Mouse (Mus musculus): ENCODE data around the gene Cdan1. TPM values are rescaled to one million over a fixed set of nuclear protein-coding genes. Genes with fewer than 3 reads are reported as not detected.

The Cdan1 gene
- total RNA-seq (2021): 10 to 100 TPM; 13.8 to 15.6 TPM
- long read RNA-seq, experiment 1, partial matches to known transcripts: 1 of 4 reads
- long read RNA-seq, experiment 1, other reads (novel, unspliced or antisense): 3 of 4 reads
- long read RNA-seq, experiment 2, partial matches to known transcripts: 2 of 3 reads
- long read RNA-seq, experiment 2, other reads (novel, unspliced or antisense): 1 of 3 reads

DNA sequence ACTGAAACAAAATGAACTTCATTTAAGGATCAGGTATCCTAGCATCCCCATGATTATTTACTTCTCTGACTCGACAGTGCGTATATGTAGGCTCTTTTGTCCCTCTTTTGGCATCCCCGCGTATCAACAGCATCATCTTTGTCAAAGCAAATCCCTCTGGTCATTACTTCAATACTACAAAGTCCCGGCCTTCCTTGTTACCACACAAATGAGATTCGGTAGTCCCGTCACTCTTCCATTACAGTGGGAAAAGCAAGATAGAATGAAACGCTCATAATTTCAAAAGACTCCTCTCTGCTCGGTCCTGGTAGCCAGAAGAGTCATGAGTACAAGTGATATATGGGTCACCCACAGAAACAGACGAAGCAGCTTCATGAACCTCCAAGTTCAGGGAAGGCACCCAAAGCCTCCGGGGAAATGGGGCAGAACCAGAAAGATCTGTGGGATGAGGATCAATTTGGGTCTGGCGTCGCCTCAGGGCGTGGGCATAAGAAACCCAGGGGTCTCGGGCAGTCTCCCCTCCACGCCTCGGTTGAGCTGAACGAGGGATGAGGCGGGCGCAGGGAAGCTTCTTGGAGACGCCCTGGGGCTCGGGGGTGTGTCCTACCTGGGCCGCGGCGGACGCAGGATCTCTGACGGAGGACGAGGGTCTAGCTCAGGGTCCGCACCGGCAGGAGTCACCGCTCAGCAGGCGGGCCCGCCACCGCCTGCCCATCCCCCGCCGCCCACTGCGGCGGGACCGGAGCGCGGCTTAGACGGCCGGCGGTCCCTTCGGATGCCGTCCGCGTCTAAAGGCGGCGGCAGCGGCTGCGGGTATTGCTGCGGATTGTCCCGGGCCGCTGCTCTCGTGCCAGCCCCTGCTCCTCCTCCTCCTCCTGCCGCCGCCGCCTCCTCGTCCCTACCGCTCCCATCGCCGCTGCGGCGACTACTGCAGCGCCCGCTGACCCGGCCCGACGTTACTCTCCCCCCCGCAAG lies at the start of gene Cdan1:
Gene Cdan1, minus strand, starts transcription at position 680 of the 975 bp plus-strand sequence.
- DNase-seq: peak; percentile 53 to 65

DNA sequence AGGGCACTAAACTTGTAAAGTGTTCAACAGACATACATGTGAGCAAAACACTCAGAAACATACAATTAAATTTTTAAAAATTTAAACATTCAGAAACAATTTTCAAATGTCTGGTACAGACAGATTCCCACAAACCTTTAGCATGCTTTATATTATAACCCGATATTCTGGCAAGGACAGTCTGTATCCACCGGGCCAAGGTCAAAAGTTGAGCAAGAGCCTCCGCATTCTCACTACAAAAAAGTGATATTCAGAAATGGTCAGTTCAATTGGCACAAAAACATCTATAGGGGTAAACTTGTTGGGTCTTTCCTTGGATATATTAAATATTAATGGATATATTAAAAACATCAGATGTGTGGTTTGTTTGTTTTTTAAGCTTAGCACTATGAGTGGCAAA lies 46.4 kb upstream of the Cdan1 start:
- peak; percentile 49 to 51 for DNase-seq

DNA sequence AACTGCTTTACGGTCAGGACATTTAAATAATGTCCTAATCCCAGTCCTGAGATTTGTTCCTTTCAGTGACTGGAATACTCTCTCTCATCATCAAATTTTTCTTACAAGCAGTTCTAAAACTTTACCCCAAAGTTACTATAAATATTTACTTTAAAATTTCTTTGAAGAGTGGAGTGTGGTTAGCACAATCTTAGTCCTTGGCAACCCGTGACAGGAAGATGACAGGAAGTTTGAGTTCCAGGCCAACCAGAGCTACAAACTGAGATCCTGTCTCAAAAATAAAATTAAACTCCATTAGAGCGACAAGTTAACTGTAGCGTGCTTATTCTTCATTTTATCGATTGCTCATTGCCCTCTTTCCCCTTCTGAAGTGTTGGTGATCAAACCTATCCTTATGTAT lies 37.7 kb upstream of the Cdan1 start:
- no peak for DNase-seq

DNA sequence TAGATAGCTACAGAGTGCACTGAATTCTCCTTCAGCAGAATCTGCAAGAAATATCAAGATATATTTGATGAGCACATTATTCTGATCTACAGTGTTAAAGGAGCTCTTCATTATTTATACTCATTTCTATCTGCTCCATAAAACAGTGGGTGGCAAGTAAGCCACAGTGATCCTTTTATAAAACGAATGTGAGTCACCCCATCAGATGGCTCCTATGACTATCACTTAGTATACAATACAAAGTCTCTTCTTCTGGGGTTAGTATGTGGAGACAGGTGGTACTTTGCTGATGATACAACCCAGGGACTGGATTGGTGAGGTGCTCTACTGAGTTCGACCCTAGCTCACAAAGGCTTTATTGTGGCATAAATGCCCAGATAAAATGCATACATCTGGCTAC lies 23.3 kb upstream of the Cdan1 start:
- DNase-seq: no peak

DNA sequence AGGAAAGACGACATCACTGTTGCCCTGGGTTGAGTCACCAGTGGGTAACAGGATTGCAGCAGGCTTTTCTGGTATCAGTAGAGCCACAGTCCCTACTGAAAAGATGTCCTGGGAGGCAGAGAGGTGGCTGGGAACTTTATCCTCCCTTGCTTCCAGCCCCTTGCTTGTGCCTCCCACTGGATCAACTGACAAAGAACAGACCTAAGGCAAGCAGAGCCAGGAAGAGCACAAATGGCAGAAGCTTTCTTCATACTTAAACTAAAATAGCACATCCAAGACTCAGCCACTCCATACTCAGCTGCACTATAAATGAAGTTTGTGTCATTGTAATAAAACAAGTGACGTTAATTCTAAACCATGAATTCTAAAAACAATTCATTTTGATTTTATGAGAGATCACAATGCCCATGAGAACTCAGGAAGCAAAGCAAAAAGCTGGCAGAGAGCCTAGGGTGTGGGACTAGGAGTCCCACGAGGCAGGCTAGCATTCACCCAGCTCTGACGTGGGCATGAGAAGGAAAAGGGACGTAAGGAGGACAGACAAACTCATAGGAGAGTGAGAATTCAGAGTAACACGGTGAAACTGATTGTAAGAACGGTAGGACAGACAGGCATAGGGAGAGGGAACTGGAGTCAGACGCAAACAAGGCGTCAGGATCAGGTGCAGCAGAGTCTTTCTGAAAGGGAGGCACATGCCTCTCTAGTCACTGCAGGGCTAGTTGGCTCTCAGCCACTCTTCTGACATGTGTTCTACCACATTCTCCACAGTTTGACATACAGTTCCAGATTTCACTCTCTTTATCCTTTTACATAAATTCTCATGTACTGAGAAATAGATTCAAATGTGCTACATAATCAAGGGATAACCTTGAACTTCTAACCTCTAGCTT lies 21.8 kb upstream of the Cdan1 start:
- peak in 1 of 2 experiments; percentile 36 for DNase-seq

- DNase-seq: peak; percentile 75 to 80
These were observed 17.4 kb upstream of the Cdan1 start for GRCm38 (mm10) chr2:120867336-120867735.

DNA sequence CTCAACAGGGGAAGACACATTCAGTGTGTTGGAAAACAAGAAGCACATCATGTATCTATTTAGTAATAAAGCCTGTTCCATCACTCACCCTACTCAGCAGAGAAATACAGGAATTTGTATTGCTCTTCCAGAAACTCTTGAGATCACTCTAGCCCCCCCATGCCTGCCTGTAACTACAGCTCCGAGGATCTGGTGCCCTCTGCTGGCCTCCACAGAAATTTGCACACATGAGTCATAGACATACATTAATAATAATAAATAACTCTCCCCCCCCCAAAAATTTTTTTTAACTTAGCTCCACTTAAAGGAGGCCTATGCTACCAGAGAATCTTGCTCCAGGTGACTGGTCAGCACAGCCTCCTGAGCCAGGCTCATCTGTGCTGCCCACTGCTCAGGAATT lies 16.6 kb upstream of the Cdan1 start:
- peak; percentile 52 to 58 for DNase-seq

DNA sequence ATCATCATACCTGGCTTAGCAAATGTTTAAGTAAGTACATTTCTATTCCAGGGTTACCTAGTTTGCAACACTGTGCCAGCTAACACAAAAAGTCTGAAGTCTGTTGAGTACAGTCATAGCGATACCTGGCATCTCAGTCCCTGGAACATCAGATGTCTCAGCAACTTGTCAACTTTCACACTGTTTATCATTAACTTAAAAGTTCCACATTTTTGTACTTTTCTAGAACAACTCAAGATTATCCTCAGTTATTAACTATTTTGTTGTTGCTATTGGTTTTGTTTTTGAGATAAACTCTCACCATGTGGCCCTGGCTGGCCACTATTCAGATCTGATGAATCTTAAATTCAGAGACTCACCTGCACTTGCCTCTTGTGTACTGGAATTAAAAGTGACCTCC lies 13.5 kb upstream of the Cdan1 start:
- no peak for DNase-seq

DNA sequence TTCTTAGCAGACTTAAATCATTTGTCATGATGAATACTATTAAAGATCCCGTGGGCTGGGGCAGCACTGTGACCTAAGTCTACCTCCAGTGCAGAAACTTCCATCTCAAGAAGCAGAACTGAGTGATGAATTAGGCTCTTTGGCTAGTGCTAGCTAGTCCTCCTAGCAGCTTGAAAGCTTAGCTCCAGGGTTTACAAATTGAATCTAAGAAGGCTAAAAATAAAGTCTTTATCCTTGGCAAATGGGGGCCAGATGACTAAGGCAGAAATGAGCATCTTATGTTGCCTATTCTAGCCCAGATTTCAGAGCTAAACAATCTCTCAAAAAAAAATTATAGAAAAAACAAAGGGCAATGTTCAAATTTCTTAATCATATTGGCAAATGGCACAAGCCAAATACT lies 10.8 kb upstream of the Cdan1 start:
- DNase-seq: no peak

- no peak for DNase-seq
These were observed 8.2 kb upstream of the Cdan1 start for GRCm38 (mm10) chr2:120858131-120858530.

- DNase-seq: no peak
These were observed 3.2 kb upstream of the Cdan1 start for GRCm38 (mm10) chr2:120853151-120853550.

- DNase-seq: no peak
These were observed 2.7 kb upstream of the Cdan1 start for GRCm38 (mm10) chr2:120852626-120853025.

GRCm38 (mm10) chr2:120850424-120851082 lies 625 bp upstream of the Cdan1 start, which contains the start of gene Ttbk2:
TSS of gene Ttbk2 (minus strand) at chr2:120850604.
- DNase-seq: peak; percentile 98

DNA sequence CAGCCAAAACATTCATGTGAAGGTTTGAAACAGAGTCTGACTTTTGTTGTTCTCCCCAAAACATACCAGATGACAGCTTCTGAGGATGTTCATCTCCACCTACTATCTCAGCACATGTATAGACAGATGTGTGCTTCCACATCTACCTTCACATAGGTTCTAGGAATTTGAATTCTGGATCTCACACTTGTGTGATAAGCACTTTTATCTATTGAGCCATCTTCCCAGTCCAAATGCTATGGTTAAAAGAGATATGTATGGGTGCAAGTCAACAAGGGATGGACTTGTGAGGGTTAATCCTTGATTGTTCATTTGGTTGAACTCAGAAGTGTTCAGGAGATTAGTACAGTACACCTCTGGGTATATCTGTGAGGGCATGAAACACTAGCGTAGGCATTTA lies 4.6 kb downstream of the Cdan1 start:
- DNase-seq: no peak

DNA sequence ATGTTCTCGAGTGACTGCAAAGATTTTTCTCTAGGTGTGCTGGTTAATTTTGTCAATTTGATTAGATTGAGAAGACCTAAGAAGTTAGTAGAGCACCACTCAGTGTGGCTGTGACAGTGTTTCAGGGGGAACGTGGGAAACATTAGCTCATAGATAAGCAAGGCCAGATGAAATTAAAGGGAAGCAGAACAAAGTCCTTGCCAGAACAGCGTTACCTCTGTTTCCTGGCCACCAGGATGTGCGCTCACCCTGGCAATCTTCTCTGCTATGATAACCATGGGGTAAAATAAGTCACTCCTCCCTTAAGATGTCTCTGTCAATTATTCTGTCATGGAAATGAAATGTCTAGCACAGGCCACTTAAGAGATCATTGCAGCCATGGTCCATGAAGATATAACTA lies 5.9 kb downstream of the Cdan1 start:
- no peak for DNase-seq

DNA sequence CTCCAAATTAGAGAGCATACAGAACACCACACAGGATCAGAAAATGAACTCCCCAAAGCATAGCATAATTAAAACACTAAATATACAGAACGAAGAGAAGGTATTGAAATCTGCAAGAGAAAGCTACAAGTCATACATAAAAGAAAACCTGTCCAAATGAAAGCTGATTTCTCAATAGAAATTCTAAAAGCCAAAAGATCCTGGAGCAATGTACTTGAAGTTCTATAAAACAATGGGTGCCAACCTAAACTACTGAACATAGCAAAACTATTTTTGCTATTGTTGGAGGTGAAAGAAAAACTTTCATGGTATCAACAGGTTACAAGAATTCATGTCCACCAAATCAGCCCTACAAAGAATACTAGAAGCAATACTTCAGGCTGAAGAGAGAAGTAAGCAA lies 8.7 kb downstream of the Cdan1 start:
- DNase-seq: no peak

DNA sequence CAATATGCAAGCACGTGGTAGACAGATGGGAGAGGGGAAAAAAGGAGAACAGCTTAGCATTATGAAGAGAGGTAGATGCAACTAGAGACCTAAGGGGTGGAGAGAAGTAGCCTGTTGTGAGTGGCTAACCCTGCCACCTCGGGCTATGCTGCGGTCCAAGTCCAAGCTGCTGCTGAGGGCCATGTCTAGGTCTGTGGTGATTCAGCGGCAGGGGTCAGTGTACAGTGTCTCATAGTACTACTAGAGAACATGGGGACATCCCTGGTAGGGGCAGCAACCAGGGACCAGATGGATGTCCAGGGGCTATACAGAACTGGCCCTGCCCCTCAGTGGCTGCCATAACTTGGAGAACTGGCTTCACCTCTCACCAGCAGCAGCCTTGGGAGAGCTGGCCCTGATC lies 14.8 kb downstream of the Cdan1 start:
- DNase-seq: no peak

DNA sequence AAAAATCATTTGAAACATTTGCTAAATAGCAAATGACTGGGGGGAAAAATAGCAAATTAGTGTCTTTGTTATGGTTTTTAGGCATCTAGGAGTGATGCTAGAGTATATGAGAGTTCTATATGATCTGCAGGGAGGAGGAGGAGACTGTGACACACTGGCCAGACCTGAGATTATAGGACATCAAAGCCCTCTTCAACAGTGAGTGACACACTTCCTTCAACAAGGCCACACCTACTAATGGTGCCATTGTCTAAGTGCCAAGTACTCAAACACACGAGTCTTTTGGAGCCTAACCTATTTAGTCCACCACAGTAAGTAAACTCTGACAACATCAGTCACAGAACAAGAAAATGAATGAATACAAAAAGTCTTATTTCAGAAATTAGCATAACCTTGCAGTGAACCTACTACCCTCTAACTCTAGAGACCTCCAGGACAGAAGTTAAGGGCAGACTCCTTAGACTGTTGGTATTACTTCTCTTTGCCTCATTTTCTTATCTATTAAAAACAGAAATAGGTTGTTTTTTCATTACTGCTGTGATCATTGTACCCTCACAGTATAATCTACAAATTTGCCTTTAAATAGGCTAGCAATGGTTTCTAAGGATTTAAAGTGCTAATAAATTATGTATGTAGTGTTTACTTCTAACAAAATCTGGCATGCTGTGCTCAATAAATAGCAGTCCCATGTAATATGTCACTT lies 22.8 kb downstream of the Cdan1 start:
- DNase-seq: no peak

DNA sequence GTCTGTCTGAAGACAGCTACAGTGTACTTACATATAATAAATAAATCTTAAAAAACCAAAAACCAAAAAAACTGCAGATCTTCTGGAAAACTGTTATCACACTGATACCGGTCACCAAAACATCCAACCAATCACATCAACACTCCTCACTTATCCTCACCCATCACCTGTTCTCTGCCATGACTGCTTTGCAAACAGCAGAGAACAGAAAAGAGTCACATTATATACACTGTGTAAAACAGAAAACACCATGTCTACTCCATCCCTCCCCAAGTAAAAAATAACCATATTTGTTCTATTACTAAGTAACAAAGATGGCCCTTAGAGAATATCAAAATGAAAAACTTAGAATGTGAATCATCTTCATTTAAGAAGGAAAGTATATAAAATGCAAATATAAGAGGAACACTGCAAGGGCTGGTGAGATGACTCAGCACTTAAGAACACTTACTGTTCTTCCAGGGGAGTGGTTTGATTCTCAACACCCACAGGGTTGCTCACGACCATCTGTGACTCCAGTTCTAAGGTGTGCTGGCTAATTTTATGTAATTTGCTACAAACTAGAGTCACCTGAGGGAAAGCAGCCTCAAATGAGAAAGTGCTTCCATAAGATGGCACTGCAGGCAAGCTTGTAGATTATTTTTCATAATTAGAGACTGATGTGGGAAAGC lies 79.5 kb downstream of the Cdan1 start:
- no peak for DNase-seq

DNA sequence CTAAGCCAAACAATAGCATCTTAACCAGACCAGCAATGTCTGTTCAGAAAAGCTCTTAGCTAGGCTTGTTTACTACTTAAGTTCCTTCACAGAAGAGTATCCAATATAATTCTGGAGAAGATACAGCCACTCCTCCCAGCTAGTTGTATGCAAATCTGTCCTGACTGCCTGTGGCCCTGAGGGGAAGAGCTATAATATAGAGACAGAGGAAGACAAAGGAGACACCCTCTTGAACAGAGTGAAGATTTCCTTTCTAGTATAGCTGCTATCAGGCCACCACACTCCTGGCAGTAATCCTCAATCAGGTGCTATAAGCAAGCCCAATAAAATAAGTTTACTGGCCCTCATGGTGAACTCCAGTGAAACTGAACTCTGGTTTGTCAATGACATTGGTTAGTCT lies 88.0 kb downstream of the Cdan1 start:
- no peak for DNase-seq

DNA sequence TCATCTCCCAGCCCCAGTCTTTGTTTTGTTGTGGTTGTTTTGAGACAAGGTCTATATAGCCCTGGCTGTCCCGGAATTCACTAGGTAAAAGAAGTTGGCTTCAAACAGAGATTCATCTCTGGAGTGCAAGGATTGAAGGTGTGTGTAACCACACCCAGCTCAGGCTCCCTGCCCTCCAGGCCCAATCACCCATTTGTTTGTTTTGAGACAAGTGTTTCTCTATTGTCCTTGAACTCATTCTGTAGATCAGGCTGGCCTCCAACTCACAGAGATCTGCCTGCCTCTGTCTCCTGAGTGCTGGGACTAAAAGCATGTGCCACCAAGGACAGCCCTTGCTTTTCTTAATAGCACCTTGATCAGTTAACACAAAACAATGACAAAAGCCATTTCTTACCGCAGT lies 101.9 kb downstream of the Cdan1 start:
- no peak for DNase-seq
